Mouse (Mus musculus) olfactory bulb, adult 2 months (tissue): ENCODE measurements around the gene Socs4. TPM values are rescaled to one million over a fixed set of nuclear protein-coding genes. Genes with fewer than 3 reads are reported as not detected.
"Not testable (repeated sequence)": the region's sequence is repeated elsewhere in the genome, so short reads cannot be mapped to it uniquely, and the experiment has no call there.

Experiments
- H3K27ac ChIP-seq: fragments of 200-500 bp; 2 replicates; pipeline ENCODE4 v1.5.1; 2012; ENCODE audit warnings: low read depth, low read length; ENCODE audit not compliant: insufficient read depth
- H3K4me1 ChIP-seq: fragments of 200-500 bp; 2 replicates; pipeline ENCODE4 v1.6.1; 2012; ENCODE audit warnings: low read length; ENCODE audit not compliant: control insufficient read depth, insufficient read depth
- H3K4me3 ChIP-seq: fragments of 200-500 bp; 2 replicates; pipeline ENCODE4 v1.5.1; 2012; ENCODE audit warnings: mild to moderate bottlenecking, low read depth, low read length, moderate library complexity; ENCODE audit not compliant: insufficient read depth
- CTCF ChIP-seq: fragments of 200-500 bp; IDR thresholded peaks from 2 replicates; pipeline ENCODE4 v1.5.1; 2012; ENCODE audit warnings: low read depth, mild to moderate bottlenecking, low read length, moderate library complexity; ENCODE audit not compliant: insufficient read depth
- POLR2A ChIP-seq: fragments of 200-500 bp; IDR thresholded peaks from 2 replicates; pipeline ENCODE4 v1.6.1; 2012; ENCODE audit warnings: mild to moderate bottlenecking, low read depth, low read length, moderate library complexity; ENCODE audit not compliant: insufficient read depth
- WGBS: fragments of 180-500 bp; shearing (Covaris S2); methylation state at CpG from one replicate; pipeline ENCODE4 v1.1.7; 2018; 5-methylcytosine and 5-hydroxymethylcytosine counted together
- polyA plus RNA-seq: library from polyadenylated mRNA; stranded (reverse); fragments of >200 nt; gene quantifications from 2 replicates; pipeline ENCODE4 v1.2.4, GENCODE M21; 2012; ENCODE audit warnings: low replicate concordance; ENCODE audit not compliant: missing spikeins, insufficient read depth, insufficient read length

The Socs4 gene
- polyA plus RNA-seq, 1 experiment: not detected

- no peak overlapping the region for H3K27ac ChIP-seq
- no peaks in the 10 kb centered on the region for H3K4me1 ChIP-seq
- no peak overlapping the region for H3K4me3 ChIP-seq
- 92% methylated on average over 18 of the region's 18 CpGs for WGBS
- TF ChIP-seq CTCF (no peak), POLR2A (no peak)
Observed at GRCm38 (mm10) chr14:47310342-47311181, 33.8 kb downstream of the Socs4 start.

DNA sequence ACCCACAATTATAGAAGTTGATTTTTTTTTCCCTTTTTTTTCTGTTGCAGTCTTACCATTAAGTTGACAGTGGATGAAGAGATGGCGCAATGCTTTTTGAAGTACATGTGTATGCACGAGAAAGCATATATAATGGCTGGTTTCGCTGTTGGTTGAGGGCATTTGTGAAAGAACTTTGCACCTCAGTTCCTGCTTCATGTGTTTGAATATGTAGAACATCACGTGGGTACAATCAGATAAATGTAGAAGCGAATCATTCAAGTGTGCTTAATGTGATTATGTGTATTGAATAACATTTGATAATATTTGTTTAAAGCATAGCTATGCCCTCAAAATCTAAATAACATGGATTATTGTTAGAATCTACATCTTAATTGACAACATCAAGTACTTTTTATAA is 42.6 kb downstream of the Socs4 start:
- H3K4me3 ChIP-seq: no peak overlapping the region
- no peaks in the 10 kb centered on the region for H3K4me1 ChIP-seq
- 86% methylated on average over 5 of the region's 5 CpGs for WGBS
- no peak overlapping the region for H3K27ac ChIP-seq
- TF ChIP-seq POLR2A: no peak
- TF ChIP-seq CTCF: no peak

DNA sequence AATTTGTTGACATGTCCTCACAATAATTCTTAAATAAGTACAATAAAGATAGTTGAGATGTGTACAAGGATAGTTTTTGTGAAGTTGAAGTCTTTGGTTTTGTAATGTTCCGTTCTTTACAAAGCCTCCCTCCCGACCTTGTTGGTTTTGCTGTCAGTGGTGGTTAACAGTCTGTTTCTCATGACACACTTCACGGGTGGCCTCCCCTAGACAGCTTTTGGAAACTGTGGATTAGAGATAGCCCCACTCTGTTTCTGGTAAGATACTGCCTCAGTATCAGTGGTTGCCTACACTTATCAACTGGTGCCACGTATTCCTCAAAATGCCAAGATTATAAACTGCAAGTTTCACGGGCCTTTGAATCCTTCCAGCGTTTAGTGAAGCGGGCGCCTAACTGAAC is 44.9 kb downstream of the Socs4 start:
- not testable (repeated sequence) for H3K4me1 ChIP-seq, H3K4me3 ChIP-seq, H3K27ac ChIP-seq
- WGBS: 96% methylated on average over 7 of the region's 8 CpGs

DNA sequence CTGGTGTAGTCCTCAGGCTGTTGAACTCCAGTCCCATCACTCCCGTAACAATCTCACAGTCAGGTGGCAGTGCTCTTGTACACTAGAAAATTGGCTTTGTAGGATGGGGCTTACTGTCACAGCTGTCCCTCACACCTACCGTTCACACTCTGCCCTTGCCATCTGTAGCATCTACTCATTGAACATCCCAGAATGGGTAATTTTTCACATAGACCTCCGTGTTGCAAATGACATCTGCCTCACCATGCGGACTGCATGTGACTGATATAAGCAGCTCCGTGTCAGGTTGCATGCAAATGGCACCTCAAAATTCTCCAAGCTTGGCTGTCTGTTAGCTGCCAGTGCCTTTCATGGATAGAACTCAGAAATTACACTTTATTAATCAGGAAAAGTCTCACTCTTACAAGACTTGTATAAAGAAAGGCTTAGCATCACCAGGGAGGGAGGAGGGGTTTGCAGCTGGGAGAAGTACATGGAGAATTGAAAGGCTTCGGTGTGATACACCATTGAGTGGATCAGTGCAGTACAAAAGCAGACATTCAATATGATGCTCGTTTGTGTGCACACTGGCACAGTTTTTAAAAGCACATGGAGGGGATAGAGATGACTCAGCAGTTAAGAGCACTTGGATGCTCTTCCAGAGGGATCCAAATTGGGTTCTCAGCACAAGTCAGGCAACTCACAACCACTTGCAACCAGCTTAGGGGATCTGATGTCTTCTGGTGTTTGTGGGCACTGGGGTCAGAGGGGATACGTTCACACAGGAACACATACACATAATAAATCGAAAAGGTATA is 49.4 kb downstream of the Socs4 start:
- no peak overlapping the region for H3K27ac ChIP-seq
- H3K4me3 ChIP-seq: no peak overlapping the region
- TF ChIP-seq POLR2A: no peak
- no peak for TF ChIP-seq CTCF
- no peaks in the 10 kb centered on the region for H3K4me1 ChIP-seq
- 79% methylated on average over 9 of the region's 9 CpGs for WGBS

DNA sequence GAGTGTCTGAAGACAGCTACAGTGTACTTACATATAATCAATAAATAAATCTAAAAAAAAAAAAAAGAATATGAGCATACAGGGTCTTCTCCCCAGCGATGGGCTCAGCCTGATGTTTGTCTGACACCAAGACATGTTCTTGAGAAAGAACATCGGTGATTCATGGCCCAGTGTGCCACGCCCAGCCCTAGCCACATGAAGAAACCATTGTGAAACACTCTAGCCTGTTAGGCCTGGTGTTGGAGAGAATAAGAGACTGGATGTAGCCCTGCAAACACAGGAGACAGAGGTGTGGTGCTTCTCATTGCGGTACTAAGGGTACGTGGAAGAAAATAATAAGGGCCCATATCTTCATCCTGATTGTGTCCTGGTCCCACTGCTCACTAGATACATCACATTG is 50.6 kb downstream of the Socs4 start:
- H3K4me3 ChIP-seq: no peak overlapping the region
- TF ChIP-seq POLR2A (no peak), CTCF (no peak)
- H3K4me1 ChIP-seq: no peaks in the 10 kb centered on the region
- no peak overlapping the region for H3K27ac ChIP-seq
- 92% methylated on average over 5 of the region's 5 CpGs for WGBS

DNA sequence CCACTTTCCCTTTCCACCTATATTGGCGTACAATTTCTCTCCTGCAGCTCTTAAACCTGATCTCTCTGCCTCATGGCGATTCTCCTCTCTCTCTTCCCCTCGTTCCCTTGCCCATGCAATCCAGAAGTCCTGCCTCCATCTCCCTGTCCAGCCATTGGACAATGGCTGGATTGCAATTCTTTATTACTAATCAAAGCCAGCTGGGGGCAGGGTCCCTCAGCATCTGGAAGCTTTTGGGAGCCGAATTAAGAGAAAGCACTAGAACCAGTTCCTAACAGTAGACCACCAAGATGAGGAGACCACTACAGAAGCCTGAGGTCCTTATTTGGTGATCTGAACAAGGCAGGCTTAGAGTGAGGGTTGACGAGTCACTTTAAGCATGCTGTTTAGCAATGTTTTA is 55.2 kb downstream of the Socs4 start:
- 78% methylated on average over 5 of the region's 5 CpGs for WGBS
- TF ChIP-seq CTCF (no peak), POLR2A (no peak)
- Histone ChIP-seq H3K4me1 (0 out of 2 replicates have a peak, but pooled peaks cover 2% of the 10 kb centered on the region), H3K4me3 (no peak overlapping the region), H3K27ac (no peak overlapping the region)

DNA sequence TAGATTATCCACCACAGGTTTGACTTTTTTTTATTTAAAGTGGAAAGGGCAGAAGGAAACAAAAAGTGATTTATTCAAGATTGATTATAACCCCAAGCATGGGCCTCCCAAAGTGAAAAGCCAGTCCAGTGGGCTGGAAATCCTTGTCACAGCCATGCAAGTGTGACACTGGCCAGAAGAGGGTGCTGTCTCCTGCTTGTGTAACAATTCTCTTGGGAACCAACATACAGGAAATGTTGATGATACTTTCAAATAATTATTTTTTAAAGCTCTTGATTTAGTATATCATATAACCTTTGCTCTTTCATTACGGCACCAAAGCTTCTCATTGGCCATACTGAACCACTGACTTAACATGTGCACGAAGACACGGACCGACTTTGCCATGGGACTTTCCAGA is 58.1 kb downstream of the Socs4 start:
- Histone ChIP-seq H3K4me3 (no peak overlapping the region), H3K4me1 (0 out of 2 replicates have a peak, but pooled peaks cover 2% of the 10 kb centered on the region), H3K27ac (no peak overlapping the region)
- no peak for TF ChIP-seq POLR2A
- no peak for TF ChIP-seq CTCF
- 80% methylated on average over 4 of the region's 4 CpGs for WGBS

- H3K4me3 ChIP-seq: no peak overlapping the region
- TF ChIP-seq POLR2A (no peak), CTCF (no peak)
- H3K4me1 ChIP-seq: 0 out of 2 replicates have a peak, but pooled peaks cover 2% of the 10 kb centered on the region
- 22% methylated on average over 3 of the region's 3 CpGs for WGBS
- no peak overlapping the region for H3K27ac ChIP-seq
Observed at GRCm38 (mm10) chr14:47335300-47335699, 58.6 kb downstream of the Socs4 start.

DNA sequence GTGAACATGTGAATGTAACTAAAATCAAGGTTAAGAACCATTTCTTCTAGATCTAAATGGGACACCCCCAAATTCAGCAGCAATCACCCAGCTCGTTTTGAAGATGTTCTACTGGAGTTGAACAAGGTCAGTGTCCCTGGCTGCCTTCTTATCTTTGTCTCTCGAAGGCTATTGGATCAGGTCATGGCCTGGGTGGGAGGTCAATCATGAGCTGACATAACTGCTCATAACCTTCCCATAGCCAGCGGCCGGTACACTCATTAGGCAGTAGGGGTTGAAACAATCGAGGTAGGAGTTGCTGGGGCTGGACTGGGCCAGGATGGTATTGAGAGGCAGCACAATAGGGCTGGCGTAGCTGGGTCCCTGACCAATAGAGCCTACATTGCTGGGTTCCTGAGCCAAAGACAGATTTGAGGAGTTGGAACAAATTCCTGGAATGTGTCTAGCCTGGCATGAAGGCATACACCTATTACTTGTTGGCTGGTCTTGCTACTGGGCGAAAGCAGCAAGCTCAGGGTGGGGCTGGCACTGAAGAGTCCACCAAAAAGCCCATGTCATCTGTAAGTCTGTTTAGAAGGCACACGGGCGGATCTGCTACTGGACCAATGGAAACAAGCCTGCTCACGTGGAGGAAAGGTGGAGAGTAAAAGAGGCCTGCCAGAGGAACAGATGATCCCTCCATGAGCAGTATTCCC is 63.6 kb downstream of the Socs4 start:
- Histone ChIP-seq H3K4me3 (no peak overlapping the region), H3K4me1 (no peaks in the 10 kb centered on the region), H3K27ac (no peak overlapping the region)
- no peak for TF ChIP-seq POLR2A
- no peak for TF ChIP-seq CTCF
- WGBS: 84% methylated on average over 10 of the region's 10 CpGs
